8 mouse cellular contexts compared by ENCODE assay signal in the genomic region with DNA sequence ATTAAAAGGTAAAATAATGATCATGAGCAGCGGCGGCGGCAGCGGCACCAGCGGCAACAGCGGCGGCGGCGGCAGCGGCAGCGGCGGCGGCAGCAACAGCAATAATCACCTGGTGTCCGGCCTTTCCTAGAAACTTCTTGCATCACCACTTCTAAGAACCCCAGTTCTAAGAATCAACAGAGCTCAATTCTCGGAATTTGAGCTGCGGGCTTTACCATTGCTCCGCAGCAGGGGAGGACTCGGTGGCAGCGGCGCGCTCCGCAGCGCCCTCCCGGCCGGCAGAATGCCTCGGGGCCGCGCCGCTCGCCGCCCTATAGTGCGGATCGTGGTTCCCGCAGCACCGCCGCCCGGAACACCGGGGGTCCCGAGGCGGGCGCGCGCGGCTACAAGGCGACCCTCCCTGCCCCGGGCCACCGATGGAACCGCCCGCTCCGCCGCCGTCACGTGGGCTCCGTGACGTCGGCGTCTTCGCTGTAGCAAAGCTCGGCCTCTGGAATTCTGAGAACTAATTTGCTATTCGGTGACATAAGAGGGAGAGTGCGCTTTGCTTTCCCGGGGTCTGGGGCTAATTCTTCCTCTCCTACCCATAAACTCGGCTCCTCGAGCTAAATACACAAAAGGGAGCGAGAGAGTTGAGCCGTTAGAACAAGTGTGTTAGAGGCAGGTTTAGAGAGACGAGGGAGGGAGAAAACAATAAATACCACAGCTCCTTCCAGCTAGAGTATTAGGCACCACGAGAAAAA. TPM values are rescaled to one million over a fixed set of nuclear protein-coding genes. Genes with fewer than 3 reads are reported as not detected.
DNase-seq lines count a peak whose midpoint lies in the region; ATAC-seq and TF ChIP-seq lines count a peak whose summit lies in the region.

A gene (plus strand): TSS at position 17 of the 743 bp plus-strand sequence.
A gene (minus strand): TSS at position 387 of the 743 bp plus-strand sequence.

- H3K4me3 ChIP-seq in erythroblast, embryonic 14.5 days (replicated peaks), result peak within 1 kb of the TSS; percentile 65
- peak within 1 kb of the TSS; percentile 83 to 87 for H3K4me3 ChIP-seq in heart, embryonic 14.5 days (ENCODE audit: control insufficient read depth in 1 of 2, insufficient read depth in 1 of 2, low read depth in 1 of 2, low read length in 2 of 2)
- H3K4me3 ChIP-seq in liver, embryonic 11.5 days (ENCODE audit: low read depth, low read length), result peak within 1 kb of the TSS; percentile 68
- peak within 1 kb of the TSS; percentile 92 for H3K4me3 ChIP-seq in myocyte

- TF ChIP-seq POLR2A in myocyte (IDR thresholded peaks at IDR 0.05; ENCODE audit: insufficient read length, low read depth), result peak; percentile 75

- peak within 1 kb of the TSS; percentile 95 for H3K9ac ChIP-seq in heart, embryonic 14.5 days (ENCODE audit: low read length)
- H3K9ac ChIP-seq in liver, embryonic 11.5 days (ENCODE audit: low read depth, low read length), result peak within 1 kb of the TSS; percentile 74

- peaks cover 53% of the 10 kb centered on the region for H3K79me2 ChIP-seq in myocyte (ENCODE audit: control insufficient read depth, insufficient read depth)

- peak; percentile 73 for ATAC-seq in heart, embryonic 14.5 days (ENCODE audit: insufficient number of reproducible peaks, insufficient read depth, low FRiP score, low read depth)
- peak; percentile 83 for ATAC-seq in liver, embryonic 11.5 days (replicated peaks; ENCODE audit: low FRiP score)

- H3ac ChIP-seq in myocyte (ENCODE audit: control insufficient read depth, insufficient read length), result peak within 1 kb of the TSS; percentile 81

- H3K4me2 ChIP-seq in heart, embryonic 14.5 days (ENCODE audit: low read length), result peak within 1 kb of the TSS; percentile 99
- H3K4me2 ChIP-seq in liver, embryonic 11.5 days, result peak within 1 kb of the TSS; percentile 86
- peak within 1 kb of the TSS; percentile 89 for H3K4me2 ChIP-seq in myocyte (ENCODE audit: low read depth)

- H3K36me3 ChIP-seq in erythroblast, embryonic 14.5 days (ENCODE audit: control insufficient read depth), result no peaks in the 10 kb centered on the region
- no peaks in the 10 kb centered on the region for H3K36me3 ChIP-seq in heart, embryonic 14.5 days (ENCODE audit: control insufficient read depth, insufficient read depth, low read length)
- H3K36me3 ChIP-seq in liver, embryonic 11.5 days (ENCODE audit: control insufficient read depth, insufficient read depth, low read length), result no peaks in the 10 kb centered on the region
- H3K36me3 ChIP-seq in myocyte (ENCODE audit: control insufficient read depth, insufficient read depth), result no peaks in the 10 kb centered on the region

- under 1% methylated on average over 68 of the region's 68 CpGs for WGBS in heart, embryonic 14.5 days
- WGBS in liver, embryonic 11.5 days, result under 1% methylated on average over 68 of the region's 68 CpGs

- H3K27ac ChIP-seq in heart, embryonic 14.5 days (replicated peaks in 1 of 2; ENCODE audit: control insufficient read depth in 1 of 2, insufficient read depth in 1 of 2, low read depth in 2 of 2, low read length in 2 of 2), result peak within 1 kb of the TSS; percentile 99
- H3K27ac ChIP-seq in liver, embryonic 11.5 days (ENCODE audit: low read depth, low read length), result peak within 1 kb of the TSS; percentile 93

- peaks cover 11% of the 10 kb centered on the region for H3K4me1 ChIP-seq in erythroblast, embryonic 14.5 days (ENCODE audit: control insufficient read depth)
- H3K4me1 ChIP-seq in heart, embryonic 14.5 days (ENCODE audit: control insufficient read depth in 2 of 2, insufficient read depth in 2 of 2, low read length in 2 of 2), result peaks cover 7 to 40% of the 10 kb centered on the region in 2 experiments
- peaks cover 8% of the 10 kb centered on the region for H3K4me1 ChIP-seq in liver, embryonic 11.5 days (replicated peaks; ENCODE audit: control insufficient read depth, insufficient read depth, low read length)

- peaks cover 6% of the 10 kb centered on the region; the same call in 1 of the 2 replicates for H3K9me3 ChIP-seq in erythroblast, embryonic 14.5 days (ENCODE audit: control insufficient read depth, low read length)
- no peaks in the 10 kb centered on the region for H3K9me3 ChIP-seq in heart, embryonic 14.5 days (ENCODE audit: control insufficient read depth, low read length)
- H3K9me3 ChIP-seq in liver, embryonic 11.5 days (ENCODE audit: control insufficient read depth, low read length), result no peaks in the 10 kb centered on the region

- peak; percentile 96 for DNase-seq in A20 (ENCODE audit: low read depth, low spot score)
- peak; percentile 84 for DNase-seq in brain, embryonic 18.5 days (ENCODE audit: low read depth, low spot score)
- peak; percentile 91 for DNase-seq in kidney, postnatal 10 days
- DNase-seq in liver, embryonic 11.5 days (ENCODE audit: low spot score), result peak; percentile 87
- peak; percentile 74 to 87 for DNase-seq in spleen, postnatal 4 days (ENCODE audit: low spot score in 2 of 2)

- H3K27me3 ChIP-seq in erythroblast, embryonic 14.5 days (ENCODE audit: control insufficient read depth), result peaks cover 100% of the 10 kb centered on the region
- H3K27me3 ChIP-seq in heart, embryonic 14.5 days (ENCODE audit: control insufficient read depth, insufficient read depth, low read length), result no peaks in the 10 kb centered on the region
- peaks cover 30% of the 10 kb centered on the region for H3K27me3 ChIP-seq in liver, embryonic 11.5 days (replicated peaks; ENCODE audit: control insufficient read depth, insufficient read depth, low read length)
- no peaks in the 10 kb centered on the region for H3K27me3 ChIP-seq in myocyte (ENCODE audit: control insufficient read depth, insufficient read depth, insufficient read length)

TF ChIP-seq in myocyte, 11 proteins besides CTCF, POLR2A, EP300 and RAD21:
- TF ChIP-seq MAX (IDR thresholded peaks at IDR 0.05; ENCODE audit: low read depth) (peak; percentile 17), SRF (IDR thresholded peaks at IDR 0.05; ENCODE audit: control insufficient read depth, insufficient read length, low read depth) (peak; percentile 22), USF1 (IDR thresholded peaks at IDR 0.05; ENCODE audit: low read depth) (peak; percentile 98), MYOD1 (IDR thresholded peaks at IDR 0.05; ENCODE audit: control insufficient read depth in 1 of 3, insufficient read length in 2 of 3, low read depth in 2 of 3) (no peak), POLR2AphosphoS2 (IDR thresholded peaks at IDR 0.05; ENCODE audit: insufficient read length, low read depth) (peak; percentile 85), CEBPB (IDR thresholded peaks at IDR 0.05; ENCODE audit: insufficient read depth, poor library complexity, severe bottlenecking) (peak; percentile 83)

RNA-seq across cellular contexts. Expression of the first gene that starts in this region (rescaled TPM):
- polyA plus RNA-seq in erythroblast, embryonic 14.5 days (2012), result not detected in 2 replicates
- polyA plus RNA-seq in heart, embryonic 14.5 days (2014; fragmentation: Nextera tagmentation; extraction: Ambion mirVana), result not detected in 2 replicates
- not detected in 2 replicates for polyA plus RNA-seq in liver, embryonic 11.5 days (2014; fragmentation: Nextera tagmentation; extraction: Ambion mirVana)
- not detected for polyA plus RNA-seq in myocyte (2012; fragmentation: generic; extraction: Trizol)

RNA-seq across cellular contexts. Expression of the second gene that starts in this region (rescaled TPM):
- 0.02 and 0.04 TPM in 2 replicates for polyA plus RNA-seq in erythroblast, embryonic 14.5 days (2012)
- 0.27 and 0.49 TPM in 2 replicates for polyA plus RNA-seq in heart, embryonic 14.5 days (2014; fragmentation: Nextera tagmentation; extraction: Ambion mirVana)
- 0.38 and 0.42 TPM in 2 replicates for polyA plus RNA-seq in liver, embryonic 11.5 days (2014; fragmentation: Nextera tagmentation; extraction: Ambion mirVana)
- 28.5 TPM for polyA plus RNA-seq in myocyte (2012; fragmentation: generic; extraction: Trizol)

Comparison
In these comparisons a context has a peak if more than half of its experiments do, and no peak if none do; other contexts are left out.
1. Peak in every context shown above with its lines: DNase-seq, ATAC-seq, H3K4me3 ChIP-seq and H3K27ac ChIP-seq.
2. RNA of the second gene that starts in this region (polyA plus RNA-seq): 28.5 TPM in myocyte (single experiment); 0.27 to 0.49 TPM in heart, embryonic 14.5 days, 0.38 to 0.42 TPM in liver, embryonic 11.5 days and 0.02 to 0.04 TPM in erythroblast, embryonic 14.5 days; every median in the first group is over 10 times any median in the second.
3. Peak in ATAC-seq, H3K4me3 ChIP-seq, H3K27ac ChIP-seq, H3K9ac ChIP-seq and H3K4me2 ChIP-seq in heart, embryonic 14.5 days; RNA of the genes that start here not detected or under 1 TPM.
4. Peak in DNase-seq, ATAC-seq, H3K4me3 ChIP-seq, H3K27ac ChIP-seq, H3K9ac ChIP-seq and H3K4me2 ChIP-seq in liver, embryonic 11.5 days; RNA of the genes that start here not detected or under 1 TPM.